Mouse (Mus musculus): Measurements from ENCODE around the gene Mdh2. TPM values are rescaled to one million over a fixed set of nuclear protein-coding genes. Genes with fewer than 3 reads are reported as not detected.

Mdh2 gene
- polyA plus RNA-seq, 1 experiment = 1,141 TPM

GRCm38 (mm10) chr5:135772519-135772918, 5.8 kb upstream of the Mdh2 start:
- no peak for DNase-seq
- Histone ChIP-seq H3K27ac (ENCODE audit: insufficient read depth, low read depth, low read length) (no peak overlapping the region), H3K4me3 (ENCODE audit: insufficient read depth, low read depth, low read length) (no peak overlapping the region), H3K4me1 (ENCODE audit: control insufficient read depth, insufficient read depth, low read length) (peaks cover 13% of the 10 kb centered on the region), H3K27me3 (replicated peaks; ENCODE audit: control insufficient read depth, insufficient read depth, low read length) (no peaks in the 10 kb centered on the region), H3K36me3 (ENCODE audit: control insufficient read depth, insufficient read depth, low read length) (no peaks in the 10 kb centered on the region)
- 58% methylated on average over 3 of the region's 3 CpGs for WGBS
- no peak for TF ChIP-seq CTCF (conservative IDR thresholded peaks at IDR 0.05; ENCODE audit: insufficient read depth, insufficient read length, low read depth, low read length)
- TF ChIP-seq POLR2A (IDR thresholded peaks at IDR 0.05; ENCODE audit: low read depth, low read length) = no peak

- peaks cover 21% of the 10 kb centered on the region for H3K4me1 ChIP-seq (ENCODE audit: control insufficient read depth, insufficient read depth, low read length)
- H3K4me3 ChIP-seq (ENCODE audit: insufficient read depth, low read depth, low read length) = no peak overlapping the region
- H3K27ac ChIP-seq (ENCODE audit: insufficient read depth, low read depth, low read length) = no peak overlapping the region
- no peak for TF ChIP-seq POLR2A (IDR thresholded peaks at IDR 0.05; ENCODE audit: low read depth, low read length)
- no peak for TF ChIP-seq CTCF (conservative IDR thresholded peaks at IDR 0.05; ENCODE audit: insufficient read depth, insufficient read length, low read depth, low read length)
- no peaks in the 10 kb centered on the region for H3K36me3 ChIP-seq (ENCODE audit: control insufficient read depth, insufficient read depth, low read length)
- 51% methylated on average over 4 of the region's 4 CpGs for WGBS
- no peaks in the 10 kb centered on the region for H3K27me3 ChIP-seq (replicated peaks; ENCODE audit: control insufficient read depth, insufficient read depth, low read length)
- peak; percentile 74 for DNase-seq
Measured at GRCm38 (mm10) chr5:135776546-135776945, 1.7 kb upstream of the Mdh2 start.

GRCm38 (mm10) chr5:135777796-135778470, 347 bp upstream of the Mdh2 start, which contains the start of gene Styxl1:
Styxl1 (minus strand) TSS chr5:135778385.
- peak within 1 kb of the TSS; percentile 96 for H3K27ac ChIP-seq (ENCODE audit: insufficient read depth, low read depth, low read length)
- H3K4me3 ChIP-seq (ENCODE audit: insufficient read depth, low read depth, low read length) = peak within 1 kb of the TSS; percentile 93
- WGBS = under 1% methylated on average over 45 of the region's 45 CpGs
- TF ChIP-seq CTCF (conservative IDR thresholded peaks at IDR 0.05; ENCODE audit: insufficient read depth, insufficient read length, low read depth, low read length) = no peak
- TF ChIP-seq POLR2A (IDR thresholded peaks at IDR 0.05; ENCODE audit: low read depth, low read length) = no peak
- no peak for DNase-seq
- H3K36me3 ChIP-seq (ENCODE audit: control insufficient read depth, insufficient read depth, low read length) = no peaks in the 10 kb centered on the region; the same call in 1 of the 2 replicates
- H3K4me1 ChIP-seq (ENCODE audit: control insufficient read depth, insufficient read depth, low read length) = peaks cover 21% of the 10 kb centered on the region
- no peaks in the 10 kb centered on the region for H3K27me3 ChIP-seq (replicated peaks; ENCODE audit: control insufficient read depth, insufficient read depth, low read length)

GRCm38 (mm10) chr5:135780331-135780730, 2.1 kb downstream of the Mdh2 start:
- Histone ChIP-seq H3K36me3 (ENCODE audit: control insufficient read depth, insufficient read depth, low read length) (peaks cover under 1% of the 10 kb centered on the region; the same call in 1 of the 2 replicates), H3K27me3 (replicated peaks; ENCODE audit: control insufficient read depth, insufficient read depth, low read length) (no peaks in the 10 kb centered on the region), H3K4me3 (ENCODE audit: insufficient read depth, low read depth, low read length) (no peak overlapping the region), H3K4me1 (ENCODE audit: control insufficient read depth, insufficient read depth, low read length) (peaks cover 21% of the 10 kb centered on the region), H3K27ac (ENCODE audit: insufficient read depth, low read depth, low read length) (no peak overlapping the region)
- WGBS = 56% methylated on average over 8 of the region's 8 CpGs
- TF ChIP-seq CTCF (conservative IDR thresholded peaks at IDR 0.05; ENCODE audit: insufficient read depth, insufficient read length, low read depth, low read length) (no peak), POLR2A (IDR thresholded peaks at IDR 0.05; ENCODE audit: low read depth, low read length) (no peak)
- DNase-seq = no peak

GRCm38 (mm10) chr5:135782901-135783300, 4.6 kb downstream of the Mdh2 start:
- DNase-seq = peak; percentile 29
- 67% methylated on average over 4 of the region's 4 CpGs for WGBS

GRCm38 (mm10) chr5:135793996-135794858, 15.9 kb downstream of the Mdh2 start:
- 0 out of 2 replicates have a peak, but pooled peaks cover 3% of the 10 kb centered on the region for H3K4me1 ChIP-seq (ENCODE audit: control insufficient read depth, insufficient read depth, low read length)
- peak; percentile 94 for TF ChIP-seq CTCF (conservative IDR thresholded peaks at IDR 0.05; ENCODE audit: insufficient read depth, insufficient read length, low read depth, low read length)
- no peak for TF ChIP-seq POLR2A (IDR thresholded peaks at IDR 0.05; ENCODE audit: low read depth, low read length)
- WGBS = 18% methylated on average over 20 of the region's 20 CpGs
- peak; percentile 88 for DNase-seq
- H3K27ac ChIP-seq (ENCODE audit: insufficient read depth, low read depth, low read length) = peak overlapping the region; percentile 21; the same call in 1 of the 2 replicates
- H3K36me3 ChIP-seq (ENCODE audit: control insufficient read depth, insufficient read depth, low read length) = peaks cover 2% of the 10 kb centered on the region; the same call in 1 of the 2 replicates
- peak overlapping the region; percentile 39 for H3K4me3 ChIP-seq (ENCODE audit: insufficient read depth, low read depth, low read length)
- no peaks in the 10 kb centered on the region for H3K27me3 ChIP-seq (replicated peaks; ENCODE audit: control insufficient read depth, insufficient read depth, low read length)

More at GRCm38 (mm10) chr5:135782901-135783300, 4.6 kb downstream of the Mdh2 start:
- Histone ChIP-seq H3K4me1 (ENCODE audit: control insufficient read depth, insufficient read depth, low read length) (peaks cover 6% of the 10 kb centered on the region; the same call in 1 of the 2 replicates), H3K27me3 (replicated peaks; ENCODE audit: control insufficient read depth, insufficient read depth, low read length) (no peaks in the 10 kb centered on the region), H3K4me3 (ENCODE audit: insufficient read depth, low read depth, low read length) (no peak overlapping the region), H3K36me3 (ENCODE audit: control insufficient read depth, insufficient read depth, low read length) (peaks cover 10% of the 10 kb centered on the region), H3K27ac (ENCODE audit: insufficient read depth, low read depth, low read length) (no peak overlapping the region)
- TF ChIP-seq POLR2A (IDR thresholded peaks at IDR 0.05; ENCODE audit: low read depth, low read length) (no peak), CTCF (conservative IDR thresholded peaks at IDR 0.05; ENCODE audit: insufficient read depth, insufficient read length, low read depth, low read length) (no peak)

- H3K27ac ChIP-seq (ENCODE audit: insufficient read depth, low read depth, low read length) = no peak overlapping the region
- H3K4me3 ChIP-seq (ENCODE audit: insufficient read depth, low read depth, low read length) = no peak overlapping the region
- no peaks in the 10 kb centered on the region for H3K27me3 ChIP-seq (replicated peaks; ENCODE audit: control insufficient read depth, insufficient read depth, low read length)
- H3K36me3 ChIP-seq (ENCODE audit: control insufficient read depth, insufficient read depth, low read length) = peaks cover 2% of the 10 kb centered on the region; the same call in 1 of the 2 replicates
- 0 out of 2 replicates have a peak, but pooled peaks cover 3% of the 10 kb centered on the region for H3K4me1 ChIP-seq (ENCODE audit: control insufficient read depth, insufficient read depth, low read length)
- DNase-seq = no peak
- TF ChIP-seq CTCF (conservative IDR thresholded peaks at IDR 0.05; ENCODE audit: insufficient read depth, insufficient read length, low read depth, low read length) = no peak
- no peak for TF ChIP-seq POLR2A (IDR thresholded peaks at IDR 0.05; ENCODE audit: low read depth, low read length)
- WGBS = 15% methylated on average over 5 of the region's 5 CpGs
Measured at GRCm38 (mm10) chr5:135794859-135795181, 16.5 kb downstream of the Mdh2 start.
